Mouse (Mus musculus) embryonic fibroblast, embryonic 13.5 days (primary cell): ENCODE results near the gene Pola2.

Experiments
- CTCF ChIP-seq: IDR thresholded peaks from 2 replicates; pipeline ENCODE4 v1.5.1; 2011; ENCODE audit warnings: mild to moderate bottlenecking, control low read depth, low read length, moderate library complexity, borderline replicate concordance; ENCODE audit not compliant: insufficient read depth
- POLR2A ChIP-seq: IDR thresholded peaks from 2 replicates; pipeline ENCODE4 v1.6.1; 2011; ENCODE audit warnings: low read depth, mild to moderate bottlenecking, control low read depth, low read length, moderate library complexity

DNA sequence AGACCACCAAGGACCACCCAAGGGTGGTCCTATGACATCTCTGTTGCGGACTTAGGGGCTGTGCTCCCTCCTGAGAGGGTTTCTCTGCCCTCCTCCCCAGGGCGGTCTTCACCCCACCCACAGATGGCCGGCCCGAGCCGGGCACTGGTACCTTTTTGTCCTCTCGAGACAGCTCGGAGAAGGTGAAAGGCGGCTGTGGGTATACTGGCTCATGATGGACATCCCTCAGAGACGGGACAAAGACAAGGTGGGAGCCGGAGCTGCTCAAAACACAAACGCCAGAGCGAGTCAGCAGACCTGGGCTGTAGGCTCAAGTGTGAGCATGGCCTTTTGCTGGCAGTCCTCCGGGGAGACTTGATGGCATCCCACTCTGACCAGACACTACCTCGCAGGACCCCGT lies 20.6 kb downstream of the Pola2 start:
- TF ChIP-seq CTCF (no peak), POLR2A (no peak)
